Mouse (Mus musculus): Measurements from ENCODE around the gene Cdk2ap2. TPM values are rescaled to one million over a fixed set of nuclear protein-coding genes. Genes with fewer than 3 reads are reported as not detected.
A peak's percentile ranks its signal among the peaks of the same experiment; 100 is the strongest.

Gene Cdk2ap2
- polyA plus RNA-seq, 1 experiment from 2014 or later: 86.0 TPM

GRCm38 (mm10) chr19:4070756-4071155, 26.2 kb upstream of the Cdk2ap2 start:
- no peak overlapping the region for H3K4me3 ChIP-seq
- no peaks in the 10 kb centered on the region for H3K9me3 ChIP-seq
- peak; percentile 64 for DNase-seq (ENCODE audit: low spot score)
- H3K4me1 ChIP-seq: no peaks in the 10 kb centered on the region
- no peaks in the 10 kb centered on the region for H3K27me3 ChIP-seq (ENCODE audit: insufficient read depth, poor library complexity, severe bottlenecking)
- H3K27ac ChIP-seq: no peak overlapping the region
- H3K36me3 ChIP-seq: no peaks in the 10 kb centered on the region
- 76% methylated on average over 8 of the region's 8 CpGs for WGBS

- 89% methylated on average over 6 of the region's 6 CpGs for WGBS
- no peaks in the 10 kb centered on the region for H3K36me3 ChIP-seq
- no peak overlapping the region for H3K27ac ChIP-seq
- peak; percentile 58 for DNase-seq (ENCODE audit: low spot score)
- no peaks in the 10 kb centered on the region for H3K27me3 ChIP-seq (ENCODE audit: insufficient read depth, poor library complexity, severe bottlenecking)
- H3K4me1 ChIP-seq: no peaks in the 10 kb centered on the region
- H3K4me3 ChIP-seq: no peak overlapping the region
- no peaks in the 10 kb centered on the region for H3K9me3 ChIP-seq
Measured at GRCm38 (mm10) chr19:4071406-4071805, 25.6 kb upstream of the Cdk2ap2 start.

DNA sequence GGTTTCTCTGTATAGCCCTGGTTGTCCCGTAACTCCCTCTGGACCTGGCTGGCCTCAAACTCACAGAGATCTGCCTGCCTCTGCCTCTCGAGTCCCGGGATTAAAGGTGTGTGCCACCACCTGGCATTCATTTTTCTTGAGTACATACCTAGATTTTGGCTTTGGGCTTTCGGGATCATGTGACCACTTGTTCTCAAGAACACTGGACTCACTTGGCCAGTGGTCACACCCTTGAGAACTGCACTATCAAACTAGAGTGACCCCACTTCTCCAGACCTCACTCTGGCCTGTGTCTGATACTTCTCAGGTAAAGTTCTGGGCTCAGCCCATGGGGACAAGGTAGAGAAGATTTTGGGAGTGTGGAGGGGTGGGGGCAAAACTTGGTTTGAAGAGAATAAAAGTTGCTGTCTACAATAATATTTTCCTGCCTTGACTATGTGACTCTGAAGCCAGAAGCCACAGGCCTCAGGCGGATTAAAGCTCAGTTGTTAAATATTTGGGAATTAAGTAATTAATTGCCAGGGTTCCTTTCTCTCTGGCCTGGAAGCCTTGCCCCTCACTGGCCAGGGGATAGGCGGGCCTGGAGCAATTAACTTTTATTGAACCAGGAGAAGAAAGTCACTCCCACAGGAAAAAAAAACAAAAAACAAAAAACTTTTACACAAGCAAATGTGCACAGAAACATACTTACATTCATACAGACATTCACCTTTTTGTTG, 24.1 kb upstream of the Cdk2ap2 start:
- Histone ChIP-seq H3K27me3 (ENCODE audit: insufficient read depth, poor library complexity, severe bottlenecking) (no peaks in the 10 kb centered on the region), H3K36me3 (no peaks in the 10 kb centered on the region), H3K4me1 (no peaks in the 10 kb centered on the region), H3K9me3 (no peaks in the 10 kb centered on the region), H3K27ac (no peak overlapping the region), H3K4me3 (no peak overlapping the region)
- peak; percentile 63 for DNase-seq (ENCODE audit: low spot score)
- 82% methylated on average over 6 of the region's 6 CpGs for WGBS

GRCm38 (mm10) chr19:4075531-4075930, 21.5 kb upstream of the Cdk2ap2 start:
- H3K4me3 ChIP-seq: no peak overlapping the region
- H3K36me3 ChIP-seq: no peaks in the 10 kb centered on the region
- H3K4me1 ChIP-seq: no peaks in the 10 kb centered on the region
- H3K27ac ChIP-seq: no peak overlapping the region
- H3K27me3 ChIP-seq (ENCODE audit: insufficient read depth, poor library complexity, severe bottlenecking): peaks cover 4% of the 10 kb centered on the region; the same call in 1 of the 2 replicates
- no peaks in the 10 kb centered on the region for H3K9me3 ChIP-seq
- WGBS: 78% methylated on average over 1 of the region's 1 CpGs
- no peak for DNase-seq (ENCODE audit: low spot score)

GRCm38 (mm10) chr19:4079594-4079993, 17.4 kb upstream of the Cdk2ap2 start:
- WGBS: 65% methylated on average over 1 of the region's 1 CpGs

DNA sequence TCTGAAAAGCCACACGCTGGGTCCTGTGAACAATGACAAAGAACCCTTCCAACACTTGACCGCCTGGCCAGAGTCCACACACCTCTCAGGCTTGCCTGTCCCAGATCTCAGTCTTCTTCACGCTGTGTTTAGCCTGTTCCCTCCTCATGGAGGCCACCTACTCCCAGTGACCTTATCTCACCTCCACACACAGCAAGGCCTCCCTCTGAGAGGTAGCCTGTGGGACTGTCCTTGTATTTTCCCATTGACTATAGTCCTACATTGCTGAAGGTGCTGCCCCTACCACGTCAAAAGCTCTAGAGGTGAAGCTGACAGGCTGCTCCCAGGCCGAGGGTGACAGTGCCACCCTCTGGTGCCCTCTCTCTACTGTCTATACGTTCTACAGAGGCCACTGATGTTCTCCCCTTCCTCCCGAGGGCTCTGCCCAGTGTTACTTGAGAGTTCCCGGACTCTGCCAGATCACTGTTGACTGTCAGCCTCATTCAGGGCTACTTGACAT, 16.4 kb upstream of the Cdk2ap2 start:
- no peaks in the 10 kb centered on the region for H3K9me3 ChIP-seq
- no peak overlapping the region for H3K27ac ChIP-seq
- H3K4me1 ChIP-seq: no peaks in the 10 kb centered on the region
- 58% methylated on average over 8 of the region's 8 CpGs for WGBS
- no peaks in the 10 kb centered on the region for H3K36me3 ChIP-seq
- H3K4me3 ChIP-seq: no peak overlapping the region
- peaks cover 34% of the 10 kb centered on the region for H3K27me3 ChIP-seq (ENCODE audit: insufficient read depth, poor library complexity, severe bottlenecking)
- DNase-seq (ENCODE audit: low spot score): no peak

More at GRCm38 (mm10) chr19:4079594-4079993, 17.4 kb upstream of the Cdk2ap2 start:
- Histone ChIP-seq H3K9me3 (no peaks in the 10 kb centered on the region), H3K36me3 (no peaks in the 10 kb centered on the region), H3K27ac (no peak overlapping the region), H3K27me3 (ENCODE audit: insufficient read depth, poor library complexity, severe bottlenecking) (peaks cover 32% of the 10 kb centered on the region), H3K4me1 (no peaks in the 10 kb centered on the region), H3K4me3 (no peak overlapping the region)
- no peak for DNase-seq (ENCODE audit: low spot score)

DNA sequence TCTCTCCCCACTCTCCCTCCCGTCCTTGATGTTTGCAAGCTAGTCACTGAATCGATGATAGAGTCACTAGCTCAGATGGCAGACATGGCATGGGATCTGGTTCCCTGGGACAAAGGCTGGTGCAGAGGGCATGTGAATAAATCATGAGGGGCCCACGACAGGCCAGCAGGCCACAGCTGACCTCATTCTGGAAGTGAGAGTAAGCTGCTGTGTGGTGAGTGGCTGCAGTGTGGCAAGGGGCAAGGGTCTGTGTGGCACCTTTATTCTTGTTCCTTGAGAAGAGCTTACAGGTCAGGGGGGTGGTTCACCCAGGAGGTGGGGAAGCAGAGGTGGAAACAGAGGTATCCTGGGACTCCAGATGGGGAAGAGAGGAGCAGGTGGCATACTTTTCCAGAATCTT, 15.6 kb upstream of the Cdk2ap2 start, which contains the start of gene Cabp2:
TSS of gene Cabp2 (plus strand) at position 185 of the 400 bp plus-strand sequence.
- Histone ChIP-seq H3K27ac (no peak within 1 kb of the TSS), H3K4me3 (no peak within 1 kb of the TSS), H3K27me3 (ENCODE audit: insufficient read depth, poor library complexity, severe bottlenecking) (peaks cover 40% of the 10 kb centered on the region), H3K9me3 (no peaks in the 10 kb centered on the region), H3K36me3 (no peaks in the 10 kb centered on the region), H3K4me1 (no peaks in the 10 kb centered on the region)
- DNase-seq (ENCODE audit: low spot score): no peak
- WGBS: 73% methylated on average over 3 of the region's 3 CpGs

- Histone ChIP-seq H3K36me3 (no peaks in the 10 kb centered on the region), H3K4me1 (no peaks in the 10 kb centered on the region), H3K4me3 (no peak overlapping the region), H3K9me3 (no peaks in the 10 kb centered on the region), H3K27me3 (ENCODE audit: insufficient read depth, poor library complexity, severe bottlenecking) (peaks cover 46% of the 10 kb centered on the region), H3K27ac (no peak overlapping the region)
- DNase-seq (ENCODE audit: low spot score): no peak
- WGBS: 77% methylated on average over 11 of the region's 11 CpGs
Measured at GRCm38 (mm10) chr19:4082219-4082965, 14.6 kb upstream of the Cdk2ap2 start.

GRCm38 (mm10) chr19:4083316-4083715, 13.7 kb upstream of the Cdk2ap2 start:
- no peak overlapping the region for H3K27ac ChIP-seq
- peaks cover 46% of the 10 kb centered on the region for H3K27me3 ChIP-seq (ENCODE audit: insufficient read depth, poor library complexity, severe bottlenecking)
- no peaks in the 10 kb centered on the region for H3K36me3 ChIP-seq
- no peak overlapping the region for H3K4me3 ChIP-seq
- no peaks in the 10 kb centered on the region for H3K4me1 ChIP-seq
- DNase-seq (ENCODE audit: low spot score): no peak
- H3K9me3 ChIP-seq: no peaks in the 10 kb centered on the region
- 70% methylated on average over 7 of the region's 7 CpGs for WGBS

DNA sequence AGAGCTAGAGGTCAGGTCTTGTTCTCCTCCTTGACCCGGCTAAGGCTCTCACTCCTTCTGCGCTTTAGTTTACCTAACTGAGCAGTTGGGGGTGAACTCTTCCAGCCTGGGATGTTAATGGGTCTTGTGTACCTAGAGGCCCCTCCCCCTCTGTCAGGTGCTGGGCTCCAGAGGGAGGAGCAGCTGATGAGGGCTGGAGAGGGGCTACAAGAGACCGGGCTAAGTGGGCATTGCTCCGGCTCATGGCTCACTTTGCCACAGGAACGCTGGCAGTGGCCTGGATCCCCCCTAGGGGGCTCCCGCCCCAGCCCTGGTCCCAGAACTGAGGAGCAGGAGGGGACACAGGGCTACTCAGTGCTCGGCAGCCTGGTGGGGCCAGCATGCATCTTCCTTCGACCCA, 13.2 kb upstream of the Cdk2ap2 start:
- DNase-seq (ENCODE audit: low spot score): no peak
- Histone ChIP-seq H3K9me3 (no peaks in the 10 kb centered on the region), H3K36me3 (no peaks in the 10 kb centered on the region), H3K27me3 (ENCODE audit: insufficient read depth, poor library complexity, severe bottlenecking) (peaks cover 49% of the 10 kb centered on the region), H3K4me1 (no peaks in the 10 kb centered on the region), H3K4me3 (no peak overlapping the region), H3K27ac (no peak overlapping the region)
- 25% methylated on average over 8 of the region's 8 CpGs for WGBS

- Histone ChIP-seq H3K36me3 (no peaks in the 10 kb centered on the region), H3K27me3 (ENCODE audit: insufficient read depth, poor library complexity, severe bottlenecking) (peaks cover 52% of the 10 kb centered on the region), H3K27ac (no peak overlapping the region), H3K4me1 (no peaks in the 10 kb centered on the region), H3K9me3 (no peaks in the 10 kb centered on the region), H3K4me3 (no peak overlapping the region)
- peak; percentile 58 for DNase-seq (ENCODE audit: low spot score)
- WGBS: 89% methylated on average over 1 of the region's 1 CpGs
Measured at GRCm38 (mm10) chr19:4084984-4085383, 12.0 kb upstream of the Cdk2ap2 start.

DNA sequence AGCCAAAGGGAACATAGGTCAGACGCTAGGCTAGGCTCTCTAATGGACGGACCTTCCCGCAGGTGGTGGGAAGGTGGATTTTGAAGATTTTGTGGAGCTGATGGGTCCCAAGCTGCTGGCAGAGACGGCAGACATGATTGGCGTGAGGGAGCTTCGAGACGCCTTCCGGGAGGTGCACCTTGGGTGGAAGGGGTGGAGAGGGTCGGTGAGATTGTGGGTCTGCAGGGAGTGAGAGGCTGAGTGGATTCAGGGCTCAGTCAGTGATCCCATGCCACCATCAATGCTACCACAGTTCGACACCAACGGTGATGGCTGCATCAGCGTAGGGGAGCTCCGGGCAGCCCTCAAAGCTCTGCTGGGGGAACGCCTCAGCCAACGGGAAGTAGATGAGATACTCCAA, 10.8 kb upstream of the Cdk2ap2 start:
- WGBS: 81% methylated on average over 15 of the region's 15 CpGs
- H3K36me3 ChIP-seq: no peaks in the 10 kb centered on the region
- H3K9me3 ChIP-seq: no peaks in the 10 kb centered on the region
- peaks cover 52% of the 10 kb centered on the region for H3K27me3 ChIP-seq (ENCODE audit: insufficient read depth, poor library complexity, severe bottlenecking)
- H3K27ac ChIP-seq: no peak overlapping the region
- peak; percentile 69 for DNase-seq (ENCODE audit: low spot score)
- H3K4me1 ChIP-seq: no peaks in the 10 kb centered on the region
- H3K4me3 ChIP-seq: no peak overlapping the region

DNA sequence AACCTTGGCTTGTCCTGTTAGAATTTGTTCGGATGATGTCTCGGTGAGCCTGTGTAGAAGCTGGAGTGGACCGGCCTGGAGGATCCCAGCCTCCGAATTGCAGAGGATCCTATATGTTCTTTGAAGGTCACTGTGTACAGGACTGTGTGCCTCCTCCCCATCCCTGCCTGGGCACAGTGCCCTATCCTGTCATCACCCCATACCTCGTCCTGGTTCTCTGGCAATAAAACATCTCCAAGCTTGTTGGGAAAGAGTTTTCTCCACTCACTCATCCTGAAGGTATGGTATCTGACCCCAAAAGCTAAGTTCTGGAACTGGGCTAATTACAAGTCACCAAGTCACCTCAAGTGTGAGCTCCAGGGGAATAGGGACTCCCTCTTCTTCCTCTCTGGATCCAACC, 9.9 kb upstream of the Cdk2ap2 start:
- Histone ChIP-seq H3K9me3 (no peaks in the 10 kb centered on the region), H3K27ac (no peak overlapping the region), H3K4me1 (no peaks in the 10 kb centered on the region), H3K4me3 (no peak overlapping the region), H3K36me3 (no peaks in the 10 kb centered on the region), H3K27me3 (ENCODE audit: insufficient read depth, poor library complexity, severe bottlenecking) (peaks cover 48% of the 10 kb centered on the region)
- DNase-seq (ENCODE audit: low spot score): peak; percentile 43
- 89% methylated on average over 5 of the region's 5 CpGs for WGBS

Measured in heart, embryonic 10.5 days (tissue).